Mouse (Mus musculus) adrenal gland, postnatal 14 days (tissue): ENCODE measurements around the gene BC017158. TPM values are rescaled to one million over a fixed set of nuclear protein-coding genes. Genes with fewer than 3 reads are reported as not detected.

Experiments used
- DNase-seq: peaks from one replicate; pipeline ENCODE4 v3.0.0; 2021; ENCODE audit warnings: mixed read lengths
- total RNA-seq: library from RNA; stranded (reverse); gene quantifications from 2 replicates; pipeline ENCODE4 v1.2.3, GENCODE M21; 2021

BC017158 gene
- total RNA-seq, 1 experiment from 2014 or later, result 25.9 TPM

GRCm38 (mm10) chr7:128256783-128257334 is 41.1 kb downstream of the BC017158 start:
- peak; percentile 55 for DNase-seq

- DNase-seq, result no peak
Measured at GRCm38 (mm10) chr7:128255757-128256156, 42.2 kb downstream of the BC017158 start.

- DNase-seq, result no peak
Measured at GRCm38 (mm10) chr7:128254978-128255377, 43.0 kb downstream of the BC017158 start.

GRCm38 (mm10) chr7:128252609-128253008 is 45.4 kb downstream of the BC017158 start:
- DNase-seq, result peak; percentile 42

- no peak for DNase-seq
Measured at GRCm38 (mm10) chr7:128251946-128252345, 46.0 kb downstream of the BC017158 start.

- no peak for DNase-seq
Measured at GRCm38 (mm10) chr7:128249998-128250397, 48.0 kb downstream of the BC017158 start.

GRCm38 (mm10) chr7:128248081-128249042 is 49.6 kb downstream of the BC017158 start:
- no peak for DNase-seq

GRCm38 (mm10) chr7:128247443-128247842 is 50.5 kb downstream of the BC017158 start:
- DNase-seq, result peak; percentile 92

- DNase-seq, result peak; percentile 69
Measured at GRCm38 (mm10) chr7:128246496-128247391, 51.2 kb downstream of the BC017158 start, which contains the start of gene Tgfb1i1. TSS of gene Tgfb1i1 (plus strand) at chr7:128246812.

- DNase-seq, result no peak
Measured at GRCm38 (mm10) chr7:128245547-128245946, 52.4 kb downstream of the BC017158 start.

GRCm38 (mm10) chr7:128244410-128245025 is 53.5 kb downstream of the BC017158 start:
- DNase-seq, result no peak

GRCm38 (mm10) chr7:128243921-128244320 is 54.0 kb downstream of the BC017158 start:
- no peak for DNase-seq

GRCm38 (mm10) chr7:128242331-128242730 is 55.6 kb downstream of the BC017158 start:
- no peak for DNase-seq

- DNase-seq, result peak; percentile 29
Measured at GRCm38 (mm10) chr7:128240131-128240784, 57.7 kb downstream of the BC017158 start.

GRCm38 (mm10) chr7:128238991-128239390 is 59.0 kb downstream of the BC017158 start:
- peak; percentile 52 for DNase-seq

GRCm38 (mm10) chr7:128237927-128238778 is 59.8 kb downstream of the BC017158 start, which contains the start of gene 9130023H24Rik:
TSS of gene 9130023H24Rik (minus strand) at chr7:128238031.
- peak; percentile 100 for DNase-seq

GRCm38 (mm10) chr7:128237593-128237926 is 60.4 kb downstream of the BC017158 start:
- DNase-seq, result no peak

GRCm38 (mm10) chr7:128236856-128237592 is 60.9 kb downstream of the BC017158 start, which contains the start of gene Armc5:
TSS of gene Armc5 (plus strand) at chr7:128237342.
- DNase-seq, result peak; percentile 92

GRCm38 (mm10) chr7:128236426-128236825 is 61.5 kb downstream of the BC017158 start:
- no peak for DNase-seq
